Mouse (Mus musculus) right cerebral cortex, postnatal 10 days (tissue): ENCODE measurements around the gene Lsamp.

Experiments used
- DNase-seq, 2 experiments: peaks; one replicate each; pipeline ENCODE4 v3.0.0; 2021; ENCODE audit warnings: low spot score in 2 of 2

Gene Lsamp

DNA sequence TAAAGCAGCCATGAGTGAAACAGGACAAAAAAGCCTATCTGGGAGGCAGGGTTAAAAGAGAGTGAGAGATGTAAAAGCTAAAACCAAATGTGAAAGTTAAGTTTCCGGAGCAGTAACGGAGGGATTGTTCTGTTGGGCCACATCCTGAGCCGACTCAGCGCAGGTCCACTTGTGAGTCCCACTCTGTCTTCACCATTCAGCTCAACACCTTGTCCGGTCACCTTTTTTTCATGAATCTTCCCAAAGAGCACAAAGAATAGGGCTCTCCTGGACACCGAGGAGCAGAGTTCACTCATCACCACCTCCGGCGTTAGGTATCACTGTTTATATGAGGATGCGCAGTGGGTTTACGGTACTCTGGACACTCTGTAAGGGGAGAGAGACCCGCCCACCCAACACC is 2196.3 kb downstream of the Lsamp start:
- no peak for DNase-seq

DNA sequence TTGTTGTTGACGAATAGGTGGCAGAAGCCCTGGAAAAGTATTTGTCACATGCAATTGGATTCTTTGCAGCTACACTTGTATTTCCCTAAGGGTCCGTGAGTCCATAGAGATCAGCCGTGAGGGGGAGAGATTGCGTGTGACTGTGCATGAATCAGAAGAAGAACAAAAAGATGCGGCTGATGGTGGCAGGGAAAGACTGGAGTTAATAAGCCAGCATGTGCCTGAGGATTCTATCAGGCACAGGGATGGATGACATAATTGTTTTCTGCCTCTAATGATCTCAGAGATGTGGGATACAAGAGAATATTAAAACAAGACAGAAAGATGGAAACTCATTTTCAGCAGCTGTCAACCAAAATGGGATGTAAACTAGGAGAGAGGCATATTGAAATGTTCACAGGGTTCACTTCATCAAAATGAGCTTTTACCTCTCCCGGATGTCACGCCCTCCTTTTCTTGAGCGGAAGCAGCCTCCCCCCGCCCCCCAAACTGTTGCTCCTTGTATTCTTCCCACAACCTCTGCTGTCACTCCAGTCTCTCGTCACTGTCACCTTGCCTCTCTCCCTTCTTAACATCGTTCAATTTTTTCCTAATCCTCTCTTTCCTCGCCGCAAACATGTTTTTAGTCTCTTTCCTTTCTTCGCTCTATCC is 2205.4 kb downstream of the Lsamp start:
- DNase-seq: peak; percentile 35 to 46

DNA sequence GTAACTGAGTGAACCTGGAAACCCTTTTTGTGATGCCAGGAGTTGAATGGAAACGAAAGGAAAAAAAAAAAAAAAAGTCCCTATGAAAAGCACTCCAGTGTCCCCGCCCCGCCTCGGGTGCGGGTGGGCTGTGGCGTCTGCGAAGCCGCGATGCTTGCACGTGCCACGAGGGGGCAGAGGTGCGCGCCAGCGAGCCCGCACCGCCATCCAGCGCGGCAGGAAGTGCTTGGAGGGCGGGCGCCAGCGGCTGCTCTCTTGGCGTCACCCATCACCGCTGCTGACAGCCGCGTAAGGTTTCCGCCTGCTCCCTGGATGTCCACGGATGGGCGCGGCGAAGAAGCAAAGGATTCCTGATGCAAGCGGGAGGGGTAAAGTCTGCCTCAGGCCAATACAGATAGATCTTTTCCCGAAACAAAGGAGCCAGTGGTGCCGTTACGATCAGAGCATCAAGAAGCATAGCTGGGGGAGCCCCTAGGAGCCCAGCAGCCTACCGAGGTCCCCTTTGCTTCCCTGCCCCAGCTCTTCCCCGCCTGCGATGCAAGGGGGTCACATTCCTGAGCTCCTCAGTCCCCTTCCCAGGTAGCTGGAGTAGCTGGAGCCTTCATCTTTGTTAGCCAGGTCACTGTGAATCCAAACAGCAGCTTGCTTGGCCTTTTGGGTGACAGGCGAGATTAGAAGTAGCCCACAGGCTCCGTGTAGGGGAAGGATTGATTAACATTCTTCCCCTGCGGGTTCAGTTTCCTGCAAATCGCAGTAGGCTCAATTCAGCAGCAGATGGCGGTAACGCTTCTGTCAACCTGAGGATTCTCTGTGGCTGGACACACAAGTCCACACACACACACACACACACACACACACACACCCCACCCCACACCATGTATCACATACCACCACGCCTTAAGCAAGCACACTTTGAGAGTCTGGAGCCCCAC is 2206.2 kb downstream of the Lsamp start:
- peak; percentile 95 for DNase-seq
